Mouse (Mus musculus) right cerebral cortex, postnatal 10 days (tissue): ENCODE results near the gene Klhl36.
A peak's percentile ranks its signal among the peaks of the same experiment; 100 is the strongest.
"Not testable (repeated sequence)": the region's sequence is repeated elsewhere in the genome, so short reads cannot be mapped to it uniquely, and the experiment has no call there.

Experiments
- DNase-seq, 2 experiments: peaks; one replicate each; pipeline ENCODE4 v3.0.0; 2021; ENCODE audit warnings: low spot score in 2 of 2

The Klhl36 gene

DNA sequence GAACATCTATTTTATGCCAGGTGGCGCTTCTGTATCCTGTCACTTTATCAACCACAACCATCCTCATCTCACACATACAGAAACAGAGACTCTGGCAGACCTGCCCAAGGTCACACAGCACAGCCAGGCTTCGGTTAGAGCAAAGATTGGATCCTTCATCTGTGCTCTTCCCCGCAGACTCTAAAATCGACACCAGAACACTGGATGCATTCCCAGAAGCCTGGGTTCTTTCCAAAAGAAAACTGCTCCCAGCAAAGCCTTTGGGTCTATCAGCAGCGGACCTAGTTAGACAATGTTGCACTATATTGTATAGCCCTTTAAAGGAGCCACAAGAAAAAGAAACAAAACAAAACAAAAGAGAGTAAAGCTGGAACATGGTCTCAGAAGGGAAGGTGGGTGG is 26.8 kb upstream of the Klhl36 start:
- no peak for DNase-seq

DNA sequence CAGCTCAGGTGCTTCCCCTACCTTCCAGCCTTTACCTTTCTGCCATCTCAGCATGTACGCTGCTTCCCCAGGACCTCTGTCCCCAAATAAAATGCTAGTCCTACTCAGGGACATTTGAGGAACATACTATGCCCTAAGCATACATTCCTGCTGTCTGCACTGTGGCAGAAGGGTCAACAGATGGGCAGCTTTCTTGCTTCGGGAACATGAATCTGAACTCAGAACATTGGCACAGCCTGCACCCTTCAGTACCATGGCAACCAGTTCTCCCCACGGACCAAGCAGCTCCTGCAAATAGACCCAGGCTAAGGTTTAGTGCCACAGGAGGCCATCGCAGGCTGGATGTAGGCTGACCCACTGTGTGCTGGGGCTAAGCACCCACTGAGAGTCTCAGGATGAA is 25.2 kb upstream of the Klhl36 start:
- no peak for DNase-seq

DNA sequence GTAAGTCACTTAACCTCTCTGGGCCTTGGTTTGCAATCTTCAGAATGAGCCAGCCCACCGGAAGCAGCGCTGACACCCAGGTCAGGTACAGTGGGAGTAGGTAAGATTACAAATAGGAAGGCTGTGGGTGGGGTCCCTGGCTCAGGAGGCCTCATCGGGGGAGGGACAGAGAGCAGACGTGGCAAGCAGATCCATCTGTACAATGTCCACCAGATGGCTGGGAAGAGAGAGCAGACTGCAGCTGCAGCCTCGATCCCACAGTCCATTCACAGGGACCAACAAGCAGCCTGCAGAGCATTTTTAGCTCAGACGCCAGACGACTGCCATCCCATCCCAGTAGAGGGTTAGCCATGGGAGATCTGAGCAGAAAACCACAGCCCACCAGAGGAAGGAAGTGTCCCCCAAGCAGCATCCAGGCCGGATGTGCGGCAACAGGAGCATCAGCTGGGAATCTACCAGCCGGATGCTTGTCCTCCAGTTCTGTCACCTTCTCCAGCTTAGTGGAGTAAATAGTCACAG is 24.5 kb upstream of the Klhl36 start:
- peak; percentile 70 to 82 for DNase-seq

DNA sequence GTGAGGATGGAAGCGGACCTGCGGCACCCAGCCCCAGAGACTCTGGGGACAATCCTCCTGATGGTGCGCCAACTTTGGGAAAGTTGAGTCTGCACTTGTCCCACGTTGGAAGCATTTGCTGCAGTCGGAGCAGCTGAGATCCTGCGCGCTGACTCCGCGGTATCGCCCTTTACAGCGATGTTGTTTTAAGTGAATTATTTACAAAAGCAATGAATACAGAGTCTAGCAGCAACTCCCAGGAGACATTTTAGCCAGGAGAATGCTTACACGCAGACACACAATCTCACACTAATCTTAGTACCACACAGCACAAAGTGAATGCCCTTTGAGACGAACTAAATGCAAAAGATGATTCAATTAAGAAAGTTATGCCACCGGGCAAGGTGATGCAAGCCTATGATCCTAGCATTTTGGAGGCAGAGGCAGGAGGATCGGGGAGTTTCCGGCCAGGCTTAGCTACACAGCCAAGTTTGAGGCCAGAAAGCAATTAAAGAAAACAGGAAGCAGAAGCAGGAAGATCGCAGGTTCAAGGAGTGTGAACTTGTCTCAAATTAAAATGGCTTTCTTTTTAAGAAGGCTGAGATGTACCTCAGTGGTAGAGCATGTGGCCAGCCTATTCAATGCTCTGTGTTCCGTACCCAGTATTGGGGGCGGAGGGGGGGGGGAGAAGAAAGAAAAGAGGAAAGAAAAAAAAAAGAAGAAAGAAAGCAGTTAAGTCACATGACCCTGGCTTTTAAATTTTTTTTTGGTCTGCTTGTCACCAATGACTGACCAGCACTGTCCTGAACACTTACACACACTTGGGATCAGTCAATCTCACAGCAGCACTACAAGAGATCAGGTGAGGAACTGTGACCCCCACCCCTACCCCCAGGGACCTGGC is 23.7 kb upstream of the Klhl36 start:
- no peak for DNase-seq

DNA sequence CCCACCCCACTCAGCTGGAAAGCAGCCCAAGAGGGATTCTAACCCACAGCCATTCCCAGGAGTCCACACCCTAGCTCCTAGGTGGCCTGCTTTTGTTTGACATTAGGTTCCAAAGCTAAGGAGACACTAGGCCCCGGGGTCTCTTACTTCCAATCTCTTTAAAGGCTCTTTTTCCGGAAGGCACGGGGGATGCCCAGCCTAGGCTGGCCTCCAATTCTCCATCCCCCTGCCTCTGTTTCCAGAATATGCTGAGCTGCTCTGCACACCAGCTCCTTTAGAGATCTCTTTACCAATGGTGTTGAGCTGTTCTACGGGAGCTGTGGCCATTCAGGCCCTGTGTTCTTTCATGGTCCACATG is 23.1 kb upstream of the Klhl36 start:
- no peak for DNase-seq

DNA sequence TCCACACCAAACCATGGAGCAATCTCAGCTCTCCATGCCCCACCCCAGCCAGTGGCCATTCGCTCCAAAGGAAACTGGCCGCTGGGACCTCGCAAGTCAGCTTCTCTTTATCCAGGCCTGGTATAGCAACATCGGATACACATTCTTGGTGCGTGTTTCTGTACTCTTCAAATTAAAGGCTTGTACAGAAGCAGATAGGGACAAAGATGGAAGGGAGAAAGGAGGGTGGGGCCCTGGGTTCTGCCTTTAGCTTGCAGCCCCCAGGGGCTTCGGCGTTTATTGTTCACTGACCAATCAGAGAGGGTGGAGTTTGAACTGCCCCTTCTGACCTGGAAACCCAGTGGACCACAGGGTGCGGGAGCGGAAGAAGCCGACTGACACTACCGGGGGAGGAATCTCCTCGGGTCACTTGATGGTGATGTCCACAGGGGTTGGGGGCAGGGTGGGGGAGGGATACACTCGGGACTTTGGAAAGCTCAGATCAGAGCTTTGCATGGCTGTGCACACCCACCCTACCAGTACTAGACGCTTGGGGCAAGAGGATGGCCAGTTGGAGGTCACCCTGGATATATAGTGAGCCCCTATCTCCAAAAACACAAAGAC is 22.5 kb upstream of the Klhl36 start:
- DNase-seq, result no peak

DNA sequence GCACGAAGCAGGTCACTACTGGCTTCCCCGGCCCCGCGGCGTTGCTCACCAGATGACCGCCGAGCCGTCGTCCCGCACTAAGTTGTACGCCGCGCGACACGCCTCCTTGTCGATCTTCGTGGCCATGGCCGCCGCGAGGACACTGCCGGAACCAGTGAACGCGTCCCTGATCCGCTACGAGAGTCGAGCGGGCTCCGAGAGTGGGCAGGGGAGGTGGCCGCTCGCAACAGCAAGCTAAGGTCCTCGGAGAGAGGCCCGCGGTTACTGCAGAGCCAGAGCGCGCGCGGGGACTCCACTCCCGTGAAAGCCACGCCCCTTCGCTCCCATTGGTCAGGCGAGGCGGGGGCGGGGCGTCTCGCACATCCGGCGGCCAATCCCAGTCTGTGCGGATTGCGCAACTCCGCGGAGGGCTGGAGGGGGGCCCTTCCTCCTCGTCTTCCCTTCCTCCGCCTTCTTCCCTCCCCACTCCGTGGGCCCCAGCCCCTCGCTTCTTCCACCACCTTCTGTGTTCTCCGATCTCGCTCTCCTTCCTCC is 21.7 kb upstream of the Klhl36 start, which contains the start of gene Cotl1:
Gene Cotl1, minus strand, starts transcription at position 270 of the 534 bp plus-strand sequence.
- DNase-seq, result peak; percentile 98 to 99

DNA sequence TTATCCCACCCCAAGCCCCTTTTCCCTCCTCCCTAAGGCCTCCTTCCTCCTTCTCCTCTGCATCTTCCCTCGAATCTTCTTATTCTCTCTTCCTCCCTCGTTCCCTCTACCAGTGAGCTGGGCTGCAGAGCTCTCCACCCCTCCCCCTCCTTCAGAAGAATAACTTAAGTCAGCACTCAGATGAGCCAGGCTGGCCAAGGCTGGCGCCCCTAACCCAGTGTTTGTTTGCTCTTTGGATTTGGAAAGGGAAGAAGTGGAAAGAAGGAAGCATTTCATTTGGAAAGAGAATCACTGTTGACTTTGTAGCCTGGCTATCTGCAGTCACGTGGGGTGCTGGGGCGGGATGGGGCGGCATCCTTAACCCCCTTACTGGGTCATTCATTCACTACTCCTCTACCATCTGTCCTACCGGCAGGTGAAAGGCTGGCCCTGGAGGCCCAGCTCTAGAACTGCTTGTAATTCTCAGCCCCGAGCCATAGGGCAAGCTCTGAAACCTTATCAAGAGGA is 21.1 kb upstream of the Klhl36 start:
- no peak for DNase-seq

DNA sequence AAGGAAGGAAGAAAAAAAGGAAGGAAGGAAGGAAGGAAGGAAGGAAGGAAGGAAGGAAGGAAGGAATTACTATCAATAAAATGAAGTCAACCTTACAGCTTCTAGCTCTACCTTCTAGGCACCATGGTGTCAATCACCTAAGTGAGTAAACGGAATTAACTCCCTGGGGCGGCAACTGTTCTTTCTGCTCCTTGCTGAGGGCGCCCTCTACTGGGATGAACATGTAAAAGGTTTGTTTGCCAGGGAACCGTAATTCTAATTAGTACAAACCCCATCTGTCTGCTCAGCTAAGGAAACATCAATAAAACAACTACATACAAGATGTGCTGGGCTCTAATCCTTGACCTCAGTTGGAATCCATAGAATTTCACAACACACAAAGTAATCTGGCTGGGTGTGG is 18.6 kb upstream of the Klhl36 start:
- DNase-seq, result peak; percentile 82 to 87

DNA sequence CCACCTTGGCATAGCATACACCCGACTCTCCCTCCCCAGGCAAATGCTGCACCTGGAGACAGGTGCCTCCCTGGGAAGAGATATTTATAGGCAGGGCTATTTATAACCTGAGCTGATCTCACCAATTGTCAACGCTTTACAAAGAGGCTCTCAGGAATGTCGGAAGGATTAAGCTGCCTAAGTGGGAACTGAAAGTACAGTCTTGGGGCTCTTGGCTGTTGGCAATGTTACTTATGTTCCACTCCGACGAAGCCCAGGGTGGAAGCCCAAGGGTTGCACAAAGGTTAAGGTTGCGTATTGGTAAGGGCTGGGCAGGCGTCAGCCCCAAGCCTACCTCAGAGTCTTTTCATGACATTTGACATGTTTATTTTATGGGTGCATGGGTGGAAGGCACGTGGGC is 17.5 kb upstream of the Klhl36 start:
- no peak for DNase-seq

DNA sequence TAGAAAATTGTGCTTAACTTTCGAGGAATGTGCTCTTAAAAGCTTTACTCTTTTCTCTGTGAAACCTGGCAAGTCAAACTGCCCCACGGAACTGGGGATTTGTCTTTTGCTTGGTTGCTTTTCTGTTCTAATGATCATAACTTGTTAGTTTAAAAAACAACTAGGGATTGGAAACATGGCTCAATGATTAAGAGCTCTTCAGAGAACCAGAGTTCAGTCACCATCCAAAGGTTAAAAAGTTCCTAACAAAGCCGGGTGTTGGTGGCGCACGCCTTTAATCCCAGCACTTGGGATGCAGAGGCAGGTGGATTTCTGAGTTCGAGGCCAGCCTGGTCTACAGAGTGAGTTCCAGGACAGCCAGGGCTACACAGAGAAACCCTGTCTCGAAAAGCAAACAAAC is 16.3 kb upstream of the Klhl36 start:
- DNase-seq, result not testable (repeated sequence)

DNA sequence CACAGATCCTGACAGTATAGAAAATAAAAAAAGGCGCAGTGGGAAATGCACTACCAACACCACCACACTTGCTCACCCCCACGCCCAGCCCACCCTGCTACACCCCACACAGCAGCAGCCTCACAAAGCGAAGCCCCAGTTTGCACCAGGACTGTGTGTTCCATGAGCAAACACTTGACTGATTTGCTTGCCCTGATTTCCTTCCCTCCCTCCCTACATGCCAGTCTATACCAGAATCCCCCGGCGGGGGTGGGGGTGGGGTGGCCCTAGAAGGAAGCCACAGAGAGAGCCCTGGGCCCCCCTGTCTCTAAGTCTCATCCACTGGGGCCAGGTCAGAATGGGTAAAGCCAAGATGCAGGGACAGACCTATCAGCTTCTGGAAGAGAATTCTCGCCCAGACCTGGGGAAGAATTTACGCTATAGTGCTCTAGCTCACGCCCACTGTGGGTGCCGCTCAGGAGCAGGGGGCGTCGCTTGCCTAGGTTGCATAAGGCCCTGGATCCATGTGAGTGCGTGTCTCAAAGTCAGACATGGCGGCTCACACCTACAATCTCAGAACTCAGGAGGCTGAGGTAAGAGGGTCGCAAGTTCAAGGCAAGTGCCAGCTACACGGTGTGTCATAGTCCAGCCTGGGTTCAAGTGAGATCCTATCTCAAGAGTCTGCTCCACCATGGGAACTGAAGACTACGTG is 14.7 kb upstream of the Klhl36 start:
- DNase-seq, result no peak

DNA sequence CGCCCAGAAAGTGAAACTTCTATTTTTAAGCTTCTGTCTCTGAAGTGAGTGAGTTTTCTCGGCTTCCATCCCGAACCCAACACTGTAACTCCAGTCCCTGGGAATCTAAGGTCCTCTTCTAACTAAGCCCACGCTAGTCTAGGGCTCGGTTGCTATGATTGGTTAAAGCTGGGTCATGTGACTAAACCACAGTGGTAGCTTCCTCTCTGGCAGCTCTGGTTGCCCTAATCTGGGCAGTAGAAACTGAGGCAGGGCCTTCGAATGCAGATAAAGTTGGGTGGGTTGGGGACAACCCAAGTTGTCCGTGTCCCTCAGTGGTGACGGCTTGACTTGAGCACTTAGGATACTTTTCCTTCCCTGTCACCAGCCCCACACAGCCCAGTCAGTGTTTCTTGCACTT is 8.5 kb upstream of the Klhl36 start:
- DNase-seq, result no peak

DNA sequence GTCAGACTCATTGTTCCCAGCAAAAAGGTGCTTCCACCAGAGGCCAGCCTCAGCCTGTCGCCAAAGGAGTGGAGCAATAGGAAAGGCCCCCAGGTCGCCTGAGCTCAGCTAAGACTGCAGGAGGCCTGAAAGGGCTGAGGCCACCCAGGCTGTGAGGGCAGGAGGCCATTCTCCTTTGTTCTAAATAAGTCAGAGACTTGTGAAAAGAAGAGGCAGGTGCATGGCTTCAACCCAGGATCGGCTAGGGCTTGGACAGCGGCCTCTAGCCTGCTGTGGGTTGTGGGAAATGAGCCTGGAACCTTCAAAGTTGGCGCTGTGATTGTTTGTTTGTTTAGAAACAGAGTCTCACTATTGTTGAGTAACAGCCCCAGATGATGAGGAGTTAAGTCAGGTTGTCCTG is 8.0 kb upstream of the Klhl36 start:
- DNase-seq, result no peak

DNA sequence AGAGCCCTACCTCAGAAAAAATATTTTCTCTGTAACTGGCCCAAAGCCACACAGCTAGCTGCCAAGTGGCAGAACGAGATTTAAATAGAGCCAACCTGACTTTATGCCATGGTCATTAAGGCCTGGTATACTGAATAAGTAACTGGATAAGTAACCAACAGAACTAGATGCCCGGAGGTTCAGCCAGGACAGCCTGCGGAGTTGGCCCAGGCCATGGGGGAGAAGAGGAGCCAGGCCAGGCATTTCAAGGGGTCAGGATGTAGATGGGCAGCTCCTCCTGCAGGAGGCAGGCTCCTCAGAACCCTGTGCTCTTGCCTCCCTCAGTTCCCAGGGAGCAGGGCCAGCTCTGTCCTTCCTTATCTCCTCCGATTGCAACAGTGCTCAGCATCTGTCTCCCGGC is 6.4 kb upstream of the Klhl36 start:
- no peak for DNase-seq

DNA sequence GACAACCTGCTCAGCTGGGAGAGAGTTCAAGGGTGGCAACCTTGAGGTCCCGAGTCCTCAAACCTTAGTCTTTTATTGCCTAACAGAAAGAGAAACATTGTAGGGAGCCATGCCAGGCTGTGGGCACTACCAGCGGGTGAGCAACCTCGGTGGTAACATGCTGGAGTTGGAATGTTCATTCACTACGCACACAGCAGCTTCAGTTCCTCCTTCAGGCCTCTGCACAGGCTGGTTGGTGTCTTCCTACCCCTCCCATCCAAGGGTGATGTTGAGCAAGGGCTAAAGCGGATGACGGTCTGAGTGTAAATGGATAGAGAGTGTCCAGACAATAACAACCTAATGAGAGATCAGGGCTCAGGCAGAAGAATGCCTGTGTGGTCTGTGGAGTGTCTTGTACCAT is 4.3 kb upstream of the Klhl36 start:
- no peak for DNase-seq

DNA sequence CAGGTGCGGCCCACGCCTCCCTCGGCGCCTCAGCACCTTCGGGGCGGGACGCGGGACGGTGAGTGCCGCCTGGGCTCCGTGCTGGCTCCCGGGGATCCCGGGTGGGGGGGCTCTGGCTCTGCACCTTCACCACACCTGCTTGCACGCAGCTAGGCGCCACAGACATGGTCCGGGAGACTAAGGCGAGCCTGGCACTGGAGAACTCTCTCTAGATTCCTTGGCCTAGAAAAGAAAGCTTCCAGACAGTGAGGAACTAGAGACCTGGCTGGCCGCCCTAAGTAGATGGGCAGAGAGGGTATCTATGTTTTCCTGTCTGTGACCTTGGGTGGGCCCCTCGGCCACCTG is 296 bp downstream of the Klhl36 start:
- DNase-seq, result no peak

DNA sequence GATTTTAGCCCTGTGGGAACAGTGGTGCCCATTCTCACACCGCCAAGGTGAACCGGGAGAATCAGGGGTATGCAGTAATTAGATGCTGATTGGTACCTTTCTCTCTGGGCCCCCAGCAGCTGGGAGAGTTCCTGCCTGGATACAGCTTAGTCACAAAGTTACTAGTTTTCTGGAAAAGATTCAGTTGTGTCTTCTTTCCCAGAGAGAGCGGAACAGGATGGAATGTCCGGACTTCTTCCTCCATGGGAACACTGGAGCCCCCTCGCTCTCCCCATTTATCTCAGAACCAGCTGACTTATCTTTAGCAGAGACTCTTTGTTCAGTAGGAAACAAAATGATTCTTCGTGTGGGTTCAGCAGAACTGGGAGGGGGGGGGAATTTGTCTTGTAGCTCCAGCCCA is 683 bp downstream of the Klhl36 start:
- DNase-seq, result no peak

DNA sequence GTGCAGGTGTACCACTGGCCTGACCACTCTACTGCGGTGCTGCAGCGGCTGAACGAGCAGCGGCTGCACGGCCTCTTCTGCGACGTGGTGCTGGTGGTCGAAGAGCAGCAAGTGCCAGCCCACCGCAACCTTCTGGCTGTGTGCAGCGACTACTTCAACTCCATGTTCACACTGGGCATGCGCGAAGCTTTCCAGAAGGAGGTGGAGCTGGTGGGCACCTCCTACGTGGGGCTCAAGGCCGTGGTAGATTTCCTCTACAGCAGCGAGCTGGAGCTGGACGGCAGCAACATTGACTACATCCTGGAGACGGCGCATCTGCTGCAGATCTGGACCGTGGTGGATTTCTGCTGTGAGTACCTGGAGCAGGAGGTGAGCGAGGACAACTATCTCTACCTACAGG is 7.5 kb downstream of the Klhl36 start:
- no peak for DNase-seq

DNA sequence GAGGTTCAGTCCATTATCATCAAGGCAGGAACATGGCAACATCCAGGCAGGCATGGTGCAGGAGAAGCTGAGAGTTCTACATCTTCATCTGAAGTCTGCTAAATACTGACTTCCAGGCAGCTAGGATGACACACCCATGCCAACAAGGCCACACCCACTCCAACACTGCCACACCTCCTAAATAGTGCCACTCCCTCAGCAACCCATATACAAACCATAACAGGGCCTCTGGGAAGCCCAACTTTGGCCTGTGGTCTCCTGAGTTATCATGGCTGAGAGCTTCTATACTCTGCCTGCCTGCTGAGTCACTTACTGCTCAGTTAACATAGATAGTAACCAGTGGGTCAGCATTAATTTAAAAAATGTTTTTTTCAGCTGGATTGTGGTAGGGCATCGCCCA is 11.1 kb downstream of the Klhl36 start:
- no peak for DNase-seq

DNA sequence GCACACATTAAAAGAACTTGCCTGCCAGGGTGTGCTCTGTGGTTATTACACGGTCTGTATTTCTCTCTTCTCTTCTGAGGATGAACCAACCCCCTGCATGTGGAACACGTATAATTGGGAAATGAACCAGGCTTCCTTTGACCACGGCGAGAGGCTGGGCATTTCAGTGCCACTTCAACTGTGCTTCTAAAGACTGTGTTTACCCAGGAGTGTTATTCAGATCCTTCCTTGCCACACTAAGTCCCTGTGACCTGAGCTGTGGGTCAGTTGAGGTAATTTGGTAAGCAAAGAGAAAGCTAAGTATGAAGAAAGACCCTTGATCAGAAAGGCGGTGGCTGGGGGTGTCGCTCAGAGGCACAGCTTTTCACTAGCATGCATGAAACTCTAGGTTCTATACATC is 19.2 kb downstream of the Klhl36 start:
- DNase-seq, result no peak

DNA sequence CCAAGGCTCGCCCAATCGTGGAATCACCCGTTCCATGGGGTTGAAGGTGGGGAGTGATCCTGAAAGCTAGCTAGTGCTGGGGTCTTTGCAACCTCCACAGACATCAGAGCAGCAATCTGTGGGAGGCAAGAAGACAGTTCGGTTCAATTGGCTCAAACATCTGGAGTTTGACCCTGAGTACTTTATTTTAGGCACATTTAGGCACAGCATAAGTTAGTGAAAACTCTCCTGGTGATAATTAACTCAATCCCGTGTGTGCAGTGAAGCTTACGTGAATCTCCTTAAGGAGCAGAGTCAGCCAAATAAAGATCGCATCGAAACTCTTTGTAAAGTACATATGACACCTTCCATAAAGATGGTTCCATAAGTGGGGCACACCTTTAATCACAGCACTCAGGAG is 19.9 kb downstream of the Klhl36 start:
- DNase-seq, result no peak
